Mouse (Mus musculus) embryonic facial prominence, embryonic 11.5 days (tissue): ENCODE data around the gene Dcdc2a. TPM values are rescaled to one million over a fixed set of nuclear protein-coding genes. Genes with fewer than 3 reads are reported as not detected.

Experiments
- ATAC-seq: fragments of 200-750 bp; cut with Nextera tagmentation; replicated peaks from 2 replicates; pipeline ENCODE4 v1.8.0; 2017; ENCODE audit warnings: low read depth; ENCODE audit not compliant: insufficient number of reproducible peaks, low FRiP score, low TSS enrichment
- DNase-seq: peaks from one replicate; pipeline ENCODE4 v3.0.0-alpha.2; 2015; ENCODE audit warnings: low spot score
- H3K27ac ChIP-seq: fragments of 300-500 bp; sonication (generic); replicated peaks from 2 replicates; pipeline ENCODE4 v1.5.1; 2014; ENCODE audit warnings: mild to moderate bottlenecking, low read depth, low read length, control low read depth
- H3K27me3 ChIP-seq: fragments of 300-500 bp; sonication (generic); 2 replicates; pipeline ENCODE4 v1.6.1; 2014; ENCODE audit warnings: mild to moderate bottlenecking, low read length, moderate library complexity, mixed read lengths; ENCODE audit not compliant: control insufficient read depth, insufficient read depth
- H3K36me3 ChIP-seq: fragments of 300-500 bp; sonication (generic); replicated peaks from 2 replicates; pipeline ENCODE4 v1.6.1; 2014; ENCODE audit warnings: low read depth, mild to moderate bottlenecking, low read length, moderate library complexity, mixed read lengths; ENCODE audit not compliant: control insufficient read depth, insufficient read depth
- H3K4me1 ChIP-seq: fragments of 300-500 bp; sonication (generic); 2 replicates; pipeline ENCODE4 v1.6.1; 2014; ENCODE audit warnings: low read length, mixed read lengths; ENCODE audit not compliant: control insufficient read depth, insufficient read depth
- H3K4me2 ChIP-seq: fragments of 300-500 bp; sonication (generic); 2 replicates; pipeline ENCODE4 v1.6.1; 2014; ENCODE audit warnings: low read depth, mild to moderate bottlenecking, control low read depth, low read length, moderate library complexity
- H3K4me3 ChIP-seq: fragments of 300-500 bp; sonication (generic); 2 replicates; pipeline ENCODE4 v1.5.1; 2014; ENCODE audit warnings: low read depth, low read length, control low read depth
- H3K9ac ChIP-seq: fragments of 300-500 bp; sonication (generic); replicated peaks from 2 replicates; pipeline ENCODE4 v1.6.1; 2014; ENCODE audit warnings: mild to moderate bottlenecking, control low read depth, low read length
- H3K9me3 ChIP-seq: fragments of 300-500 bp; sonication (generic); replicated peaks from 2 replicates; pipeline ENCODE4 v1.6.1; 2016; ENCODE audit warnings: mild to moderate bottlenecking, low read length, inconsistent platforms, mixed read lengths; ENCODE audit not compliant: control insufficient read depth
- WGBS: fragments of 180-500 bp; shearing (Covaris S2); extraction: QIAGEN DNeasy Blood & Tissue Kit; methylation state at CpG from one replicate; pipeline ENCODE4 v1.1.7; 2014; 5-methylcytosine and 5-hydroxymethylcytosine counted together
- polyA plus RNA-seq: library from polyadenylated mRNA; unstranded; fragments of >200 nt; fragmentation: Nextera tagmentation; extraction: Ambion mirVana; gene quantifications from 2 replicates; pipeline ENCODE4 v1.2.1, GENCODE M21; 2014

The Dcdc2a gene
- polyA plus RNA-seq, 1 experiment from 2014 or later = 1.7 TPM

- no peaks in the 10 kb centered on the region for H3K27me3 ChIP-seq
- H3K27ac ChIP-seq = no peak overlapping the region
- H3K4me1 ChIP-seq = no peaks in the 10 kb centered on the region
- 2% methylated on average over 11 of the region's 11 CpGs for WGBS
- peak overlapping the region; percentile 40 for H3K4me2 ChIP-seq
- no peak for ATAC-seq
- H3K9me3 ChIP-seq = no peaks in the 10 kb centered on the region
- H3K4me3 ChIP-seq = peak overlapping the region; percentile 27
- no peaks in the 10 kb centered on the region for H3K36me3 ChIP-seq
- DNase-seq = peak; percentile 80
- no peak overlapping the region for H3K9ac ChIP-seq
These were observed 60.2 kb downstream of the Dcdc2a start for GRCm38 (mm10) chr13:25115971-25116370.

- Histone ChIP-seq H3K27me3 (no peaks in the 10 kb centered on the region), H3K9me3 (no peaks in the 10 kb centered on the region), H3K9ac (no peak overlapping the region), H3K4me3 (no peak overlapping the region), H3K27ac (no peak overlapping the region), H3K4me1 (no peaks in the 10 kb centered on the region), H3K36me3 (no peaks in the 10 kb centered on the region), H3K4me2 (no peak overlapping the region)
- ATAC-seq (no peak), DNase-seq (peak; percentile 53)
- 64% methylated on average over 8 of the region's 8 CpGs for WGBS
These were observed 67.0 kb downstream of the Dcdc2a start for GRCm38 (mm10) chr13:25122740-25123335.

GRCm38 (mm10) chr13:25127216-25127615 is 71.4 kb downstream of the Dcdc2a start:
- DNase-seq = no peak
- H3K4me3 ChIP-seq = no peak overlapping the region
- H3K4me1 ChIP-seq = no peaks in the 10 kb centered on the region
- no peak for ATAC-seq
- H3K4me2 ChIP-seq = no peak overlapping the region
- H3K36me3 ChIP-seq = no peaks in the 10 kb centered on the region
- WGBS = 78% methylated on average over 2 of the region's 2 CpGs
- H3K9me3 ChIP-seq = no peaks in the 10 kb centered on the region
- H3K27ac ChIP-seq = no peak overlapping the region
- no peak overlapping the region for H3K9ac ChIP-seq
- no peaks in the 10 kb centered on the region for H3K27me3 ChIP-seq

- ATAC-seq (no peak), DNase-seq (no peak)
- Histone ChIP-seq H3K36me3 (no peaks in the 10 kb centered on the region), H3K27me3 (no peaks in the 10 kb centered on the region), H3K9ac (no peak overlapping the region), H3K27ac (no peak overlapping the region), H3K4me3 (no peak overlapping the region), H3K4me1 (no peaks in the 10 kb centered on the region), H3K9me3 (no peaks in the 10 kb centered on the region), H3K4me2 (no peak overlapping the region)
- WGBS = 89% methylated on average over 6 of the region's 6 CpGs
These were observed 72.0 kb downstream of the Dcdc2a start for GRCm38 (mm10) chr13:25127806-25128205.

- 84% methylated on average over 9 of the region's 9 CpGs for WGBS
- no peak overlapping the region for H3K4me2 ChIP-seq
- ATAC-seq (no peak), DNase-seq (no peak)
- no peak overlapping the region for H3K27ac ChIP-seq
- H3K4me1 ChIP-seq = no peaks in the 10 kb centered on the region
- H3K27me3 ChIP-seq = no peaks in the 10 kb centered on the region
- no peaks in the 10 kb centered on the region for H3K9me3 ChIP-seq
- no peaks in the 10 kb centered on the region for H3K36me3 ChIP-seq
- no peak overlapping the region for H3K4me3 ChIP-seq
- H3K9ac ChIP-seq = no peak overlapping the region
These were observed 73.0 kb downstream of the Dcdc2a start for GRCm38 (mm10) chr13:25128766-25129165.

GRCm38 (mm10) chr13:25143066-25143465 is 87.3 kb downstream of the Dcdc2a start:
- H3K4me1 ChIP-seq = no peaks in the 10 kb centered on the region
- H3K36me3 ChIP-seq = no peaks in the 10 kb centered on the region
- no peak overlapping the region for H3K27ac ChIP-seq
- no peak overlapping the region for H3K9ac ChIP-seq
- H3K27me3 ChIP-seq = no peaks in the 10 kb centered on the region
- WGBS = 87% methylated on average over 3 of the region's 3 CpGs
- ATAC-seq = no peak
- DNase-seq = no peak
- no peak overlapping the region for H3K4me2 ChIP-seq
- H3K4me3 ChIP-seq = no peak overlapping the region
- H3K9me3 ChIP-seq = 0 out of 2 replicates have a peak, but pooled peaks cover 2% of the 10 kb centered on the region

- H3K9me3 ChIP-seq = 0 out of 2 replicates have a peak, but pooled peaks cover 2% of the 10 kb centered on the region
- H3K36me3 ChIP-seq = no peaks in the 10 kb centered on the region
- WGBS = 62% methylated on average over 2 of the region's 2 CpGs
- no peak overlapping the region for H3K9ac ChIP-seq
- H3K4me1 ChIP-seq = no peaks in the 10 kb centered on the region
- no peaks in the 10 kb centered on the region for H3K27me3 ChIP-seq
- no peak overlapping the region for H3K27ac ChIP-seq
- no peak overlapping the region for H3K4me2 ChIP-seq
- H3K4me3 ChIP-seq = no peak overlapping the region
- DNase-seq = no peak
- no peak for ATAC-seq
These were observed 88.3 kb downstream of the Dcdc2a start for GRCm38 (mm10) chr13:25144093-25144492.

GRCm38 (mm10) chr13:25146232-25146631 is 90.4 kb downstream of the Dcdc2a start:
- ATAC-seq (no peak), DNase-seq (no peak)
- Histone ChIP-seq H3K9ac (no peak overlapping the region), H3K4me2 (no peak overlapping the region), H3K27ac (no peak overlapping the region), H3K4me1 (no peaks in the 10 kb centered on the region), H3K4me3 (no peak overlapping the region), H3K9me3 (0 out of 2 replicates have a peak, but pooled peaks cover 2% of the 10 kb centered on the region), H3K36me3 (no peaks in the 10 kb centered on the region), H3K27me3 (no peaks in the 10 kb centered on the region)
- WGBS = 67% methylated on average over 2 of the region's 2 CpGs
